Mouse (Mus musculus) left cerebral cortex, postnatal 10 days (tissue): Measurements from ENCODE around the gene Zp2. TPM values are rescaled to one million over a fixed set of nuclear protein-coding genes. Genes with fewer than 3 reads are reported as not detected.

ENCODE experiments used
- DNase-seq, 2 experiments: peaks; one replicate each; pipeline ENCODE4 v3.0.0; 2021 to 2022; ENCODE audit warnings: low spot score in 2 of 2, mixed read lengths in 1 of 2; ENCODE audit errors: extremely low spot score in 1 of 2
- intact Hi-C: fragments of 180-260 bp; cut with DNase I; formaldehyde crosslinking; loops from one replicate; pipeline ENCODE4 v1.15.1; 2025
- total RNA-seq, 2 experiments: library from RNA; stranded (reverse); gene quantifications; 2 replicates each; pipeline ENCODE4 v1.2.3; 2021

Zp2 gene
- total RNA-seq: under 1 TPM; 0.36 to 0.47 TPM

DNA sequence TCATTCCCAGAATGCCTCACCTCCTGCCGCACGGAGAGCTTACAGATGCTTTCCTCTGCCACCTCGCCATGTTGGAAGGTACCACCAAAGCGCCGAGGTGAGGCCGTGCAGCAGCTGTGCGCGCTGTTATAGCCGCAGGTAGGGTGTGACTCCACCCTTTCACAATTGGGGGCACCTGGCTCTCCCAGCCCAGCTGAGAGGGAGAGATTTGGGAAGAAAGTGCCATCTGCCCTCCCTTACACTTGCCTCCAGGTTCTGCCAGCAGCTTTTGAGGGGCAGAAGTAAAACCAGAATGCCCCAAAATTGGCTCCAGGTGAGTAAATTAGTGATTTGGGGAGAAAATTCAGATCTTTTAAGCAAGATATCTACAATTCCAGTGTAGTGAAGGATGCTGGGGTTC is at the start of gene Zp2:
Gene Zp2 (minus strand): TSS at position 101 of the 400 bp plus-strand sequence.
- intact Hi-C loops: no loop called here
- DNase-seq: no peak

DNA sequence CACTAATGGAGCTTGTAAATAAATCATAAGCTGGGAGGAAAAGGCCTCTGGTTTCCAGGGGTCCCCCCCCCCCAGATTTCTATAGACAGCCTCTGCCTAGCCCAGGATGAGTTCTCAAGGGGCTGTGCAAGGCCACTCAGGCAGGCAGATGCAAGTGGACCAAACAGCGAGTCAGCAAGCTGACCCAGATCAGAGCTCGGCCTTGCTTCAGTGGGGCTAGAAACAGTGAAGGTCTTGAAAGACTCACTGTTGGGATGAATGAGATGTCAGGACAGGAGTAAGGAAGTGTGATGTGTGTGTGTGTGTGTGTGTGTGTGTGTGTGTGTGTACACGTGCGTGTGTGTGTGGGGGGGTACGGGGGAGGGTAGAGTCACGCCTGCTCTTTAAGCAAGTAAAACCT is 47.7 kb upstream of the Zp2 start:
- intact Hi-C loops: no loop called here
- no peak for DNase-seq

DNA sequence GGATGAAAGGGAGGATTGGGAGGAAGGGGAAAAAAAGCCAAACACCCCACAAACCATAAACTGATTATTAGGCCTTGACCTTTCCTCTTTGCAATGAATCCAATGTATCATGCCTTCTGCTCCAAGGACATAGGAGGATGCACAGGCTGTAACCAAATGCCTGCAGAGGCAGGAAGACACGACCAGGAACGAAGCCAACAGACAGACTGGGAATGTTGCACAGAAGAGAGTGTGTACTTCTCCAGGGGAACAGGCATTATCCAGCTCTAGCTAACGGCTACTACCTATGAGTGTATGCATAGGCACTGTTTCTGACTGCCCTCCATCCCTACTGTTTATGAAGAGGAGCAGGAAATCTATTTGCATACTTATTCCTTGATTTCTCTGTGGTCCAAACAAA is 47.1 kb upstream of the Zp2 start:
- intact Hi-C loops: no loop called here
- DNase-seq: no peak

DNA sequence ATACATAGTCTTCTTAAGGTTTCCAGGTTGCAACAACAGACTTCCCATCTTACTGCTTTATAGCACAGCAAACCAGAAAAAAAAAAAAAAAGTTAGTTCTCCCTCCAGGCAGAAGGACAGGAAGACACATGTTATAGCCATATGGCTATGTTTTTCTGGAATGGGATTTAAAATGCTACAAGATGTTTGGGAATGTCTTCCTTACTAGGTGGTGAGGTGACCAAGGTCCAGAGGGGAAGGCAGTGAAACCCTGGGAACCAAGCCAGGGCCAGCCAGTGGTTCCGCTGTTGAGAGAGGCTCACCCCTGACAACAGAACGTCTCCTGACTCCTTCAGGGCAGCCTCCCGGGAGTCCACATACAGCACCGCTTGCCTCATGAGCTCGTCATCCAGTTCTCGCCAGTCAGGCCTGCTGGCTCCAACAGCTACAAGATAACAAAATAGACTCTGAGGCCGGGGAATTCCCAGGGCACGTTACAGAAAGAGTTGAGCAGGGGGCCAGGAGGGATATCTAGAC is 45.1 kb upstream of the Zp2 start:
- intact Hi-C loops: no loop called here
- no peak for DNase-seq

DNA sequence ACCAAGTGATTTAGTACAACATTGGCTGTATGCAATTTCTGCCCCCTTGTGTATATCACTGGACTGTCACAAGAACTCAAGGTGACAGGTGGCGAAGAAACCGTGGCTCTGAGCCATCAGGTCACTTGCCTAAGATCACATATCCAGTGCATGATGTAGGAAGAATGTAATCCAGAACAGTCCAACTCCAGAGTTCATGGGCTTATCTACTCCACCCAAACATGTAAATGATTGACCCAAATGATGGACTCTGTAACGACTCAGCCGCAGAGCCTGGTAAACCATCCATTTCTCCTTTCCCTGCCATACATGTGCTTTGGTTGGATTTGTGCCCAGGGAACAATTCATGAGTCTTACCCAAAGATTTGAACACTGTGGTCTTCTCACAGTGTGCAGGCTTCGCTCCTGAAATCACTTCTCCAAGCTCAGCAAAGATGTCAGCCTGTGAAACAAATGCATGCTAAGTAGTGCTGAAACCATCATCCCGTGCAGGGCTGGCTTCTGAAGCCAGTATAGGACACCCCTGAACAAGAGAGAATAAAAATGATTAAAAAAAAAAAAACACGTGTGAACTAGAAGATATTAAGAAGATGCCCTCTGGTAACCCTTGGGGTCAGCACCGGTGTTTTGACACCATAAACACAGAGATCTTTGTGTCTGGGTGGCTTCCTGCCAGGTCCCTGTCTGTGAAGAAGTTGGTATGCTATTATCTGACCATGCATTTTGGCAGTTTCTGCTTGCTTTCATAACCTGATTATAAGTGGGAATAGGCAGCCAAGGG is 44.5 kb upstream of the Zp2 start:
- intact Hi-C loops: no loop called here
- DNase-seq: no peak

DNA sequence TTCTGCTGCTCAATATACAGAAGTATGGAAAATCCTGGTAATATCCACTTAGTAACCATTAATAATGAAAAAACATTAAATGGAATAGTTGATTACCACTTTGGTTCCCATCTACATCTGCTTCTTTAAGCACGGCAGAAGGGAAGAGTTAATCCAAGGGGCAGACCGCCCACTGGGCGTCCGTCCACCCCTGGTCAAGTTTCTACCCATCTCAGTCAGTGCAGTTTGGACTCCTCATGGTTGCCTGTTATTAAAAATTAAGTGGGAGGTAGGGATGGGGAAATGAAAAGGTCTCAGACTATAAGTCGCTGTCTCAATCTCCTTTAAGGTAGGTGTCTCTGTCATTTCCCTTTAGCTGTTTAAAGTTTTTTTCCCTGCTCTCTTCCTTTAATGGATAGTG is 43.9 kb upstream of the Zp2 start:
- intact Hi-C loops: no loop called here
- no peak for DNase-seq

DNA sequence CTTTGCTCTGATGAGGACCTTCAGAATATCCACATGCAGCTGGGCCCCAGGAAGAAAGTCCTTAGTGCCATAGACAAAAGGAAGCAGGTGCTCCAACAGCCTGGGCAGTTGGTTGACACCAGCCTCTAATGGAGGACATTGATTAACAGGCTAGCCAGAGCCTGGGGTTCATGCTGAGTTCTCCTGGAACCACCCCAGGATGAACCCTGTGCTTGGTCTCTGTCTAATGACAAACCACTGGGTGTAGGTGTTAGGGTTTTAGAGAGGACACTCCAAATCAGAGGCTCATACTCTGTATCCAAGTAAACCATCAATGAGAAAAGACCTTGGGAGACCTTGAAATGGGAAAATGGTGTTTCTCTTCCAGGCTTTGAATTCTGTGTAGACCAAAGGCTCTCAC is 37.8 kb upstream of the Zp2 start:
- DNase-seq: no peak
- intact Hi-C loops: no loop called here

DNA sequence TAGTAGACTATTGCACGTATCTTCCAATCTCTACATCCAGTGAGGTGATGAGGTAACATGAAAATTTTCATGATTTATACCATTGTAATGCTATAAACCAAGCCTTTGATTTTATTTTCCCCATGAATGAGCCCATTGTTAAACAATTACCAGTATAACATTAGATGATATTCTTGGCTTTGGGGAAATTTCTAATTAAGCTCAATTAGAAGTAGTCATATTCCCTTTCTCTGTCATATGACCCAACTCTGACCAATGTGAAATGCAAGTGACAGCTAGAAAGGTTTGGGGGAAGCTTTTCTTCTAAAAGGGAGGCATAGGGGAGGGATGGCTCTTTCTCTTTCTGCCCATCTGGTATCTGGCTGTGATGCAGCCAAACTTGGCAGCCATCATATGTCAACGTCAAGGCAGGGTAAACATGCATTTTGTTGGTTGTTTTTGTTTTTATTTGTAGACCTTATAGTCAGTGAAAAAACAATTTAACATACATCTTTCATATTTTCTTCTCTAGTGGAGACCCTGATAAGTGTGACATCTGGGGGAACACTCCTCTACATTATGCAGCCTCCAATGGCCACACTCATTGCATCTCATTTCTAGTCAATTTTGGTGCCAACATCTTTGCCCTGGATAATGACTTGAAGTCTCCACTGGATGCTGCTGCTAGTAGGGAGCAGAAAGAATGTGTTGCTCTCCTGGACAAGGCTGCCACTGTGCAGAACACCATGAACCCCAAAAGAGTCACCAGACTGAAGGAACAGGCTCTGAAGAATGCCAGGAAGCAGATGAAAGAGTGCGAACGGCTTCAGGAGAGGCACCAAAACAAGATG is 36.5 kb upstream of the Zp2 start:
- intact Hi-C loops: no loop called here
- DNase-seq: no peak

DNA sequence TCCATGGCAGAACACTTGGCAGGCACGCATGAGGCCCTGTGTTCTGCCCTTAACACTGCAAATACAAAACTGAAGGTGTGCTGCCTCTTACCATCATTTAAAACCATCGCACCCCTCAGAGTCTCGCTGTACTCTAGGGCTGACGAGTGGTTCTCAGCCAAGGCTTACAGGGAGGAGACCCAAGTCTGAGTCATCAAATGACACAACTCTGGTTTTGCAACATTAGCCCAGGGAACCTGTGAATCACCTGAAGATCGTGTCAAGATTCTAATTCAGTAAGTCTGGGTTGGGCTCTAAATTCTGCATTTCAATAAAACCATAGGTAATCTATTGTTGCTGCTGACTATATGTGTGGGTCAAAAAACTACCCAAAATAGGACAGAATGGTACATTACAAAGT is 35.5 kb upstream of the Zp2 start:
- intact Hi-C loops: no loop called here
- DNase-seq: no peak

DNA sequence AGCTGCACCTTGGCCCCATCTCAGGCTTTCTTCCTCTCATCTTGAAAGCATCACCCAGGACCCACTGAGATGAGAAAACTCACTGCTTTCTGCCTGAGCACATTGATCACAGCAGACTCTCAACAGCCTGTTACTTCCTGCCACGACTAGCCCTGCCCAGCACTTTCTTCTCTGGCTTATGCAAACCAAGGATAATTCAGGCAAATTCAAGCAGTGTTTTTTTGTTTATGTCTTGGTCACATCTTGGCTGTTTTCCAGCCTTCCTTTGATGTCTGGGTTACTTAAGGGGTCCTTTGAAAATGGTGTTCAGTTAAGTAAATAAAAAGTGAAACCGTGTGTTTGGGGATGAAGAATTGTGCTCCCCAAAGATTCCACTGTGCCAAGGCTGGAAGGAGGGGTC is 33.8 kb upstream of the Zp2 start:
- DNase-seq: no peak
- intact Hi-C loops: no loop called here

DNA sequence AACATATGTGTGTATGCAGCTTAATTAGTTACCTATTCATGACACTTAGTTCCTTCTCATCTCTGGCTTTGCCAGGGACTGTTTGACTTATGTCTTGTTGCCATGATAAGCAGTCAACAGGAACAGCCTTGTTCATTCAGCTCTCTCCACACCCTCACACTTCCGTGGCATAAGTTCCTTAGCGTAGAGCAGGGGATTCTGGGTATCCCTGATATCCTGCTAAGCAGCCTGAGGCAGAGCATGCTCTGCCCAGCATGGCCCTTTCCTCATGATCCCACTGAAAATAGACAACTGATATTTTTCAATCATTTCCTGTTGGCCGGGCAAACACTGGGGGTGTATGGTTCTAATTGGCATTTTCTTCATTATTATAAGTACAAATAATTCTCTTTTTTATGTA is 32.5 kb upstream of the Zp2 start:
- intact Hi-C loops: no loop called here

DNA sequence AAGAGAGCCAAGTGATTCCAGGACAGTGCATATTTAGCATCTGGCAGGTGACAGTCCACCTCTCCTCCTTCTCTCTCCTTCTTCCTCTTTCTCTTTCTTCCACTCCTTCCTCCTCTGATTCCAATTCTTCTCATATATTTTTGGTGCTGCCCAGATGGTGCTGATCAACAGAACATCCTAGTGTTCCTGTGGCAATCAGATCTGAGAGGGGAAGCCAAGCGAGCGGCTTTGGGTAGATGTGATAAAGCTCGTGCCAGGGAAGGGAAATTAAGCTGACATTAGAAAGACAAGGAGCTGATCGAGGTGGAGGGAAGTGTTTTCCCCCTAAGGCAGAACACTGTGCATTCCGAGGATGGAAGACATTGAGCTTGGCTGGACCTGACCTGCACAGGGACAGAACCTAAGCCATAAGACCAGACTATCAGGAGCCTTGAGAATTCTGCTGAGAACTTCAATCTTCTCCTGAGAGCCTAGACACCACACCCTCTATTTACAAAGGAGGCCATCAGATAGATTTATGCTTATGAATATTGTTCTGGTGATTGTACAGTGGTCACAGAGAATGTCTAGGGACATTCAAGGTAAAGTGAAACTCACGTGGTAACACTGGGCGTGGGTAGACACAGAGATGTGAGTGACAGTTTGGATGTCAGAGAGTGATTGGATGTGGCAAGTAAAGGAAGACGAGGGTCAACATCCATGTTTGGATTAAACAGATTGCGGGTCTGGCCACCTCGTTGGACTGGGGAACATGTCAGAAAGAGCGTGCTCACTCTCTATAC is 29.8 kb upstream of the Zp2 start:
- intact Hi-C loops: no loop called here
- DNase-seq: no peak

More for the DNA sequence above, 32.5 kb upstream of the Zp2 start:
- no peak for DNase-seq

DNA sequence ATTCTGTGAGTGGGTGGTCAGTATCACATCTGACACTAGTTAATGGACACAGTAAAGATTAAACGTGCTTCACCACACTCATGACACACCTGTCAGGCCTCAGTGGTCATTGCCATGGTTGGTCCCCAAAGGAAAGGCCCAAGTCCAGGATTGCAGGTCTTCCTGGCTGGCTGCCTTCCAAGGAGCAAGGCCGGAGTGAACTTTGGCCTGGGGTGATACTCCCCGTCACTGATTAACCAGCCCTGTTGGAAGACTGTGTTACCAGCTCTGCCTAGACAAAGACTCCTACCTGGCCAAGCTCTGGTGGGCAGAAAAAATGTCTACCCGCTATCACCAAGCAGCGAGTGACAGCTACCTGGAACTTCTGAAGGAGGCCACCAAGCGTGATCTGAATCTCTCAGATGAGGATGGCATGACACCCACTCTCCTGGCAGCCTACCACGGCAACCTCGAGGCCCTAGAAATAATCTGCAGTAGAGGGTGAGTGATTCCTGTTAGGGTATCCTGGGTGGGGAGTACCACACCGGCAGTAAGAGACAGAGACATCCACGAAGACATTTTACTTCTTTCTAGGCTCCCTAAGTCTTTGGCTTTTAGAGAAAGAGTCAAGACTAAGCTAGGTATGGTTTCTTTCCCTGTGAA is 28.6 kb upstream of the Zp2 start, which contains the start of gene Anks4b:
Gene Anks4b (plus strand): TSS at position 256 of the 642 bp plus-strand sequence.
- DNase-seq: no peak
- intact Hi-C loops: no loop called here

DNA sequence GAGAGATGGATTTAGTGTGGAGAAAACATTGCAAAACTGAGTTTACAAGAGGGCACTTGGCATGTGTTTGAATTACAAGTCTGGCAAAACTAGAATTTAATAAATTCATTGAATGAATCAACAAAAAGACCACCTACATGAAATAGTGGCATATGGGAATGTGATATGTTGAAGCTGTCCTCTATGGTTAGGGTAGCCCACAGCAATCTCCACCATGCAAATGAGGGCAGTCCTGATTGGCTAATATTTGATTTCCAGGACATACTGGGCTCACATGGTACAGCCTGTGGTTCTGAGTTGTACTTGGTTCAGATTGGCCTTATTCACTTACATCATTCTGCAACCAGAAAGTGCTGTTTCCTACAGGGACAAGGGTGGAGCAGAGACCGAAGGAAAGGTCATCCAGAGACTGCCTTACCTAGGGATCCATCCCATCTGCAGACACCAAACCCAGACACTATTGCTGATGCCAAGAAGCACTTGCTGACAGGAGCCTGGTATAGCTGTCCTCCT is 27.2 kb upstream of the Zp2 start:
- no peak for DNase-seq
- intact Hi-C loops: no loop called here

DNA sequence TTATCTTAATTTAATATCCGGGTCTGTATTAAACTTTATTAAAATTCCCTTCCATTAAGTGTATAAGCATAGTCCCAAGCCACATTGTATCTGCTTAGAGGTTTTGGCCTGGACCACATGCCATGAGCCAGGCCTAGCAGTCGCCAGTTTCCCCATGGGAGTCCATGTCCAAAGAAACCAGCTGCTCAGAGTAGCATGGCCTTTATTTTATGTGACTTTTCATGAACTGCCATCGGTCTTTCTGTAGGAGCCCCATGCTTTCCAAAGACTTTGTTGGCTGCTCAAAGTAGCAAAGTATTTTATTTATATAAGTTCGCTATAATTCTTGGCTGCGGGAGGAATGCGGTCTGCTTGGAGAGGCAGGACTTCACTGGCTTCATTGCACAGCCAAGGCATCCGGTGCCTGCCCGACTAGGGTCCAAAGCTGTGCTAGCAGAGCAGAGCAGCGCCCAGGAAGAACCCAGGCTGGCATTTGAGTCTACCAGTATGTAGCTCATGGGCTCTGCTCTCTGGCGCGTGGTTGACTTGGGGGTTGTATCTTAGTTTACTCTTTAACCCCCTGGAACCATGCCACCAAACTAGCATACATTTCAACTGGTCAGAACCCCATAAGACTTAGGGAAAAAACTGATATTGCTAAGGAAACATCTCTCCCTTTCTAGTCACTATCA is 18.6 kb upstream of the Zp2 start:
- no peak for DNase-seq
- intact Hi-C loops: no loop called here

DNA sequence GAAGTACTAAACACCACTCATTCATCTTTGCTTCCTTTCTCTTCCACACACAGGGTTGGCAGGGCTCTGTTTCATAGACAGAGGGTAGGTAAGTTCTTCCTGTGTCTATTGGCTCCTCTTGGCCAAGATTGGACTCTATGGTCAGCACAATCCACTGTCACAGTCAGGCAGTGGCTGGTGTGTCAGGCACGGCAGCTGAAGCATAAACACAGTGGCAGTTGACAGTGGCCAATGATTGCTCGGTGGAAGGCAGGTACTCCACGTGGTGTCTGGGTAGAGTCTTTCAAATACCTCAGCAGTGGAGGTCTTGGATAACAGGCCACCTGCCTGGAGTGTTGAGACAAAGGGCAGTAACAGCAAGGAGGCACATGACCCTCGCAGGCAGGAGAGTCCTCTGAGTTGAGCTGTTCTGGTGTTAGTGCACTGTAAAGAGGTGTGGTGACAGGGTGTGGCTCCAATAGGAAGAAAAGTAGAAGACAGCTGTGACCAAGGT is 13.1 kb upstream of the Zp2 start:
- DNase-seq: no peak
- intact Hi-C loops: no loop called here

DNA sequence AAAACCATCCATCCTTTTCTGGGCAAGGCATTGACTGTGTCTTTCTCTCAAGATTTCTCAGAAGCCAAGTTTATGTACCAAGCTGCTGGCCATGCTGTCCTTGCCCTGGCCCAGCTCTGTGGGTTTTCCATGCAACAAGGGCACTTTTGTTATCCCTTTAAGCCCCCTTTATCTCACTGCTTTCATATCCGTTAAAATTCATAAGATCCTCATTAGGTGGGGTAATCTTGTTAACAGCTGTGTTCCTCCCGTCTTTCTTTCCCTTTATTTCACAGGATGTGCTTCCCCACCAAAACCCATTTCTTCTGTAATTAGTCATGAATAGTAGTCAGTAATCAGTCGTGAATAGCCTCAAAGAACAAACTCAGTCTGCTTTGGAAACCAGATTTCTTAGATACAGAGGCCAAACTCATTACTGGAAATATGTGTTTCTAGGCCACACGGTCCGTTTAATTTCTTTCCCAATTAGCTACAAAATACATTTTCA is 12.5 kb upstream of the Zp2 start:
- intact Hi-C loops: no loop called here
- DNase-seq: peak in 1 of 2 experiments; percentile 17
